Mouse (Mus musculus): ENCODE measurements around the gene Gnb2.

Gnb2 gene

DNA sequence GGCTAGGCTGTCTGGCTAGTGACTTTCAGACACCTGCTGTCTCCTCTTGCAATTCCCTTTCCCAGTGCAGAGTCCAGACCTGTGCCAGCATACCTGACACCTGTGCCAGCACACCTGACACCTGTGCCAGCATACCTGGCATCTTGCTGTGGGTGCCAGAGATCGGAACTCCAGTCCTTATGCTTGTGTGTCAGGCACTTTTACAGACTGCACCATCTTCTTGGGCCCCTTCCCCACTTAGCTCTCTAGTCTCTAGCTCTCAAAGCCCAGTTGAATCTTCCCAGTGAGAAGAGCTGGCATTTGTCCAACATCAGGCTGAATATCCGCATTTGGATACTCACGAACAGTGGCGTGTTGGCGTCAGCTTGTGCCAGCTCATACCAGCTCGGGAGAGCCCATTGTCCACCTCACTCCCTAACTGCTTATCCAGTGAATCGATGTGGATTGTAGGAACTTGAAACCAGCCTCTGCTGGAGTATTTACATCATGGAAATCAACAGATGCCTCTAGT lies 6.0 kb upstream of the Gnb2 start:
- DNase-seq: no peak

GRCm38 (mm10) chr5:137537461-137537860 lies 4.2 kb upstream of the Gnb2 start:
- no peak for DNase-seq

DNA sequence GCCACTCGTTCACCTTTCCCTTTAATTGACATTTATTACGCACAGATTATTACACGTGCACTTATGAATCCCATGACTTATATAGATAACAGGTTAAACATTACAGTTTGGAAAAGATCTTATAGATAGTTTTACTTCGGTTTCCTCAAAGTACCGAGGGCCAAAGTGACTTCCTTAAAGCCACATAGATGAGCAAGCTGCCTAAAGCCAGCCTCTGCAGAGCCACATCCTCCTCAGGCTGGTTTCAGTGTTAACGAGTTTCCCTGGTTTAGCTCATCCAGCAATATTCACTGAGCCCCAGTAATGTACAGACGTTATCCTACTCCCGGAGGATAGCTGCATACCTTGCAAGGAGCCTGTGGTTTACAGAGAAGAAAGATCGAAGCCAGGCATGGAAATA lies 2.0 kb upstream of the Gnb2 start:
- DNase-seq: no peak

GRCm38 (mm10) chr5:137534762-137535161 lies 1.5 kb upstream of the Gnb2 start:
- DNase-seq: peak; percentile 74

- no peak for DNase-seq
Measured at GRCm38 (mm10) chr5:137532808-137533116, 548 bp downstream of the Gnb2 start.

GRCm38 (mm10) chr5:137532131-137532807 lies 1.0 kb downstream of the Gnb2 start:
- no peak for DNase-seq

GRCm38 (mm10) chr5:137531414-137532130 lies 1.7 kb downstream of the Gnb2 start:
- DNase-seq: peak; percentile 62

GRCm38 (mm10) chr5:137530588-137531413 lies 2.5 kb downstream of the Gnb2 start:
- peak; percentile 75 for DNase-seq

- no peak for DNase-seq
Measured at GRCm38 (mm10) chr5:137530075-137530474, 3.2 kb downstream of the Gnb2 start.

GRCm38 (mm10) chr5:137529221-137529995 lies 3.9 kb downstream of the Gnb2 start:
- DNase-seq: no peak

DNA sequence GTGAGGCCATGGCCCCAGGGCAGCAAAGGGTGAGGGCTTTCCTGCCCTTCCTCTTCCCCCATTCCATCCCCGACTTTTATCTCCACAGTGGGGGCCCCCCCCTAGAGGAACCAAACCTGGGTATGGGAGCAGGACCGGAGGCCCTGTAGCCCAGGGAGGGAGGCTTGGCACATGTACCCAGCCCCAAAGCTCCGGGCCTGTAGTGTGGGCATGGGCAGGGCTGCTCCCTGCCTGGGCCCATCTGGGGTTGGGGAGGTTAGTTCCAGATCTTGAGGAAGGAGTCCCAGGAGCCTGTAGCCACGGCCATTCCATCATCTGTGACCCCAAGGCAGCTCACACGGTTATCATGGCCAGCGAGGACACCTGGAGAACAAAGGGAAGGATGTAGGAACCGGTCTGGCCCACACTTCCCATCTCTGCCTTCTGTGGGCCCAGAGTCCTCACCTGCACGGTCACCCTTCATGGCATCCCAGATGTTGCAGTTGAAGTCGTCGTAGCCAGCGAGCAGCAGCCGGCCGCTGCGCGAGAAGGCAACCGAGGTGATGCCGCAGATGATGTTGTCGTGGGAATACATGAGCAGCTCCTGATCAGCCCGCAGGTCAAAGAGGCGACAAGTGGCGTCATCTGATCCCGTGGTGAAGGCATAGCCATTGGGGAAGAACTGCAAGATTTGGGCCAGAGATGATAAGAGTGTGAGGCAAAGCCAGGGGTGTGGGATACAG lies 4.9 kb downstream of the Gnb2 start:
- DNase-seq: no peak

DNA sequence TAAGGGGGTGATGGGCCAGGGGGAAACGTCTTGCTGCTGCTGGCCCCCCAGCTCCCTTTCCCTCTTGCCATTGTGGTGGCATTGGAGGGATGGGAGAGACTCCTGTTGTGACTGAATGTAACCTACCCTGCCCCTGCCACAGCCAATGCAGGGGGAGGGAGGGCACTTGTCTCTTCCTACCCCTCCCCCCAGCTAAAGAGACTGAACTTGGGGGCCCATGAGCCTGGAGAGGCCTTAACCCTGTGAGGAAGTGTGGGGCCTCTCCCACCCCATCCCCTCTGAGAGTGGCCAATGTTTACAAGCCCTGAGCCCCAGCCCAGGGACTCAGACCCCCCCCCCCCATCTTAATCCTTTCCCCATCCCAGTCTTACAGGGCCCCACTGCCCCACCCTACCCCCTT lies 5.9 kb downstream of the Gnb2 start:
- DNase-seq: no peak

GRCm38 (mm10) chr5:137526192-137526936 lies 6.9 kb downstream of the Gnb2 start:
- DNase-seq: peak; percentile 65

GRCm38 (mm10) chr5:137525511-137525910 lies 7.8 kb downstream of the Gnb2 start:
- DNase-seq: no peak

- DNase-seq: no peak
Measured at GRCm38 (mm10) chr5:137524671-137525070, 8.6 kb downstream of the Gnb2 start.

GRCm38 (mm10) chr5:137524251-137524515 lies 9.1 kb downstream of the Gnb2 start:
- no peak for DNase-seq

DNA sequence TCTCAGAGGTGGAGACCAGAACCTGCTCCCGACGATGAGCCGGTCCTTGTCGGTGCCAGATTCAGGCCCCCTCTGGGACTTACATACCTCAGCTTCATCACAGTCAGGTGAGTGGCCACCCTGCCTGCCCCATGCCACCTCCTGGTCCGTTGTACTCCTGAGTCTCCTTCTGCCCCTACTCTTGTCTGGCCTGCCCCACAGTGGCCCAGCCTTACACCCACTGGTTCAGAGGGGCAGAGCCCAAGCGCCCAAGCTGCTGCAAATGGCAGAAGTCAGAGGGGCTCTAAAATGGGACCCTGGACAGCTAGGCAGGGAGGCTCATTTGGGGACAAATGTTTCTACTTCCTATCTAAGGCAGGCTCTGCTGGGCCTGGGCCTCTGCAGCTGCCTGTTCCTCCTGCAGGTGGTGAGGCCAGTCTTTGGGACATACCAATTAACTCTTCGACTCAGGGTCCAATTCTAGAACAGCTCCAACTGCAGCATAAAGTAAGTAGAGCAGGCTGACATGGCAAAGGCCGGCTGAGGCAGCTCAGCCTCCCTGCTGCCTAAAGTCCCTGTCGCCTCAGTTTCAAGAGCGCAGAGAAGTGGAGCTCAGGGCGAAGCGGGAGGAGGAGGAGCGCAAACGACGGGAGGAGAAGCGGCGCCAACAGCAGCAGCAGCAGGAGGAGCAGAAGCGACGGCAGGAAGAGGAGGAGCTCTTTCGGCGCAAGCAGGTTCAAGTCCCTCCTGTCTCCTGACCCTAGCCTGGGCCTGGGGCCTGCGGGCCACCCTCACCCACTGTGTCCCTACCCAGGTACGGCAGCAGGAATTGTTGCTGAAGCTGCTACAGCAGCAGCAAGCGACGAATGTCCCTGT lies 9.7 kb downstream of the Gnb2 start:
- no peak for DNase-seq

- no peak for DNase-seq
Measured at GRCm38 (mm10) chr5:137522711-137523110, 10.6 kb downstream of the Gnb2 start.

- peak; percentile 47 for DNase-seq
Measured at GRCm38 (mm10) chr5:137521861-137522260, 11.4 kb downstream of the Gnb2 start.

DNA sequence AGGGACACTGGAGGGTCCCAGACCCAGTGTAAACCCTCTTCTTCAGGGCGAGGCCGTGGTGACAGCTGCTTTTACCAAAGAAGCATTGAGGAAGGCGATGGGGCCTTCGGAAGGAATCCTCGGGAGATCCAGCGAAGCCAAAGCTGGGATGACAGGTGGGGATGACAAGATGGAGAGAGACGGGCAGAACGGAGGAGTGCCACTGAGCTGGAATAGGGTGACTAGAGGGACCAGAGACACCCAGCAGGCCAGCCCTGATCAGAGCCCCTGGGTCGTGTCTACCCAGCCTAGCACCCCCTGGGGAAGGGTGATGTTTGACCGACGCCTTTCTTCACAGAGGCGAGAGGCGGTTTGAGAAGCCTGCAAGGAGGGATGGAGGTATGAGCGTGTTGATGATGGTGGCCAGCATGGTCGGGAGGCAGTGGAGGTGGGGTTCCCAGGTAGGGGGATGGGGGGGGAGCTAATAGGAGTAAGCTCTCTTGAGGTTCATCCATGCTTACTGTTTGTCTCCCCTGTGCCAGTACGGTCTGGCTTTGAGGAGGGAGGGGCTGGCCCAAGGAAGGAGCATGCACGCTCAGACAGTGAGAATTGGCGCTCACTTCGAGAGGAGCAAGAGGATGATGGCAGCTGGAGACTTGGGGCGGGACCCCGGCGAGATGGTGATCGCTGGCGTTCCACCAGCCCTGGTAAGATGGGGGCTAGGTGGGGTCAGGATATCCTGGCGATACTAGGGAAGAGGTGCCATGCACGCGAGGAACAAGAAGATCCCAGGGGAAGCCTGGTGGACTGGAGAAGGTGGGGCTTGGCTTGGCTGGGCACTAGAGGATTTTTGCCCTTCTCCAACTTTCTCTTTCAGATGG lies 13.4 kb downstream of the Gnb2 start:
- DNase-seq: no peak
